ENCODE assay signal across 8 mouse cellular contexts in genomic region chr4:48124773-48125469, GRCm38 (mm10). TPM values are rescaled to one million over a fixed set of nuclear protein-coding genes. Genes with fewer than 3 reads are reported as not detected.
DNase-seq lines count a peak whose midpoint lies in the region; ATAC-seq and TF ChIP-seq lines count a peak whose summit lies in the region.

Gene Stx17 (plus strand): TSS chr4:48124915.

- no peaks in the 10 kb centered on the region for H3K36me3 ChIP-seq in ES-E14 (ENCODE audit: control insufficient read depth, insufficient read depth, low read length, poor library complexity, severe bottlenecking)
- H3K36me3 ChIP-seq in forebrain, embryonic 14.5 days (ENCODE audit: control insufficient read depth, insufficient read depth, low read length), result no peaks in the 10 kb centered on the region
- H3K36me3 ChIP-seq in liver, postnatal 0 days (replicated peaks; ENCODE audit: insufficient read depth, low read length), result no peaks in the 10 kb centered on the region
- no peaks in the 10 kb centered on the region for H3K36me3 ChIP-seq in neural tube, embryonic 13.5 days

- H3K4me1 ChIP-seq in ES-E14 (ENCODE audit: control insufficient read depth in 2 of 2, insufficient read depth in 2 of 2, low read length in 2 of 2, poor library complexity in 1 of 2), result no peaks in the 10 kb centered on the region
- no peaks in the 10 kb centered on the region for H3K4me1 ChIP-seq in forebrain, embryonic 14.5 days (ENCODE audit: control insufficient read depth, insufficient read depth, low read length)
- peaks cover 10% of the 10 kb centered on the region for H3K4me1 ChIP-seq in liver, postnatal 0 days (ENCODE audit: insufficient read depth)
- peaks cover 8% of the 10 kb centered on the region for H3K4me1 ChIP-seq in neural tube, embryonic 13.5 days (replicated peaks)

- in situ Hi-C loops in ES-E14 (cut with MboI; ENCODE audit: low sequenced_read_pairs in 2 of 2, unreplicated experiment in 2 of 2), result no loop called here

- no peaks in the 10 kb centered on the region for H3K9me3 ChIP-seq in ES-E14 (ENCODE audit: control insufficient read depth, insufficient read depth, low read depth, low read length)
- no peaks in the 10 kb centered on the region for H3K9me3 ChIP-seq in forebrain, embryonic 14.5 days (replicated peaks; ENCODE audit: control insufficient read depth, low read length)
- no peaks in the 10 kb centered on the region for H3K9me3 ChIP-seq in liver, postnatal 0 days (ENCODE audit: low read length)
- H3K9me3 ChIP-seq in neural tube, embryonic 13.5 days, result no peaks in the 10 kb centered on the region

- H3K9ac ChIP-seq in ES-E14 (ENCODE audit: insufficient read depth, low read depth, low read length, poor library complexity, severe bottlenecking), result peak within 1 kb of the TSS; percentile 83
- H3K9ac ChIP-seq in forebrain, embryonic 14.5 days (ENCODE audit: low read length), result peak within 1 kb of the TSS; percentile 87
- H3K9ac ChIP-seq in liver, postnatal 0 days (replicated peaks), result peak within 1 kb of the TSS; percentile 95
- H3K9ac ChIP-seq in neural tube, embryonic 13.5 days, result peak within 1 kb of the TSS; percentile 89

- DNase-seq in ES-E14 (ENCODE audit: low read depth, low spot score), result peak; percentile 83
- peak; percentile 77 for DNase-seq in cerebellum, adult 11 months
- DNase-seq in forebrain, embryonic 14.5 days (ENCODE audit: low spot score), result peak; percentile 86
- peak; percentile 88 to 89 for DNase-seq in heart, postnatal 14 days
- DNase-seq in layer of hippocampus, adult 11-12 months (ENCODE audit: low spot score), result peak; percentile 88
- peak; percentile 94 for DNase-seq in liver, postnatal 0 days
- DNase-seq in telencephalon, adult 2 months (ENCODE audit: low read depth, low spot score), result peak; percentile 46

- peak within 1 kb of the TSS; percentile 66 to 80 for H3K4me3 ChIP-seq in ES-E14 (ENCODE audit: insufficient read depth in 1 of 2, low read depth in 1 of 2, low read length in 2 of 2, poor library complexity in 1 of 2, severe bottlenecking in 1 of 2)
- peak within 1 kb of the TSS; percentile 69 for H3K4me3 ChIP-seq in forebrain, embryonic 14.5 days (ENCODE audit: low read depth, low read length)
- H3K4me3 ChIP-seq in liver, postnatal 0 days (ENCODE audit: low read depth, low read length), result peak within 1 kb of the TSS; percentile 89
- peak within 1 kb of the TSS; percentile 84 for H3K4me3 ChIP-seq in neural tube, embryonic 13.5 days

- H3K4me2 ChIP-seq in forebrain, embryonic 14.5 days (ENCODE audit: low read length), result peak within 1 kb of the TSS; percentile 69
- H3K4me2 ChIP-seq in liver, postnatal 0 days (ENCODE audit: low read depth, low read length), result peak within 1 kb of the TSS; percentile 81
- peak within 1 kb of the TSS; percentile 81 for H3K4me2 ChIP-seq in neural tube, embryonic 13.5 days

- WGBS in forebrain, embryonic 14.5 days, result 1% methylated on average over 53 of the region's 58 CpGs
- WGBS in liver, postnatal 0 days (ENCODE audit: insufficient replicate concordance), result under 1% methylated on average over 57 of the region's 58 CpGs
- WGBS in neural tube, embryonic 13.5 days, result 1% methylated on average over 58 of the region's 58 CpGs

- no peaks in the 10 kb centered on the region for H3K27me3 ChIP-seq in forebrain, embryonic 14.5 days (replicated peaks; ENCODE audit: control insufficient read depth, insufficient read depth, low read length)
- no peaks in the 10 kb centered on the region for H3K27me3 ChIP-seq in liver, postnatal 0 days (ENCODE audit: insufficient read depth, low read length)
- peaks cover 4% of the 10 kb centered on the region; the same call in 1 of the 2 replicates for H3K27me3 ChIP-seq in neural tube, embryonic 13.5 days

- no peak for TF ChIP-seq CTCF in liver, postnatal 0 days (IDR thresholded peaks at IDR 0.05; ENCODE audit: low read depth)

- TF ChIP-seq EP300 in liver, postnatal 0 days (IDR thresholded peaks at IDR 0.05; ENCODE audit: low read depth), result no peak

- ATAC-seq in forebrain, embryonic 14.5 days, result peak; percentile 100
- ATAC-seq in liver, postnatal 0 days, result peak; percentile 100
- ATAC-seq in neural tube, embryonic 13.5 days (ENCODE audit: low read depth), result peak; percentile 100

- H3K27ac ChIP-seq in ES-E14 (ENCODE audit: insufficient read depth, low read depth, low read length, poor library complexity, severe bottlenecking), result no peak within 1 kb of the TSS
- H3K27ac ChIP-seq in forebrain, embryonic 14.5 days (ENCODE audit: low read depth, low read length), result no peak within 1 kb of the TSS
- H3K27ac ChIP-seq in liver, postnatal 0 days (ENCODE audit: low read depth), result peak within 1 kb of the TSS; percentile 68
- 0 out of 2 replicates have a peak within 1 kb of the TSS, but pooled peaks have one; percentile 28 for H3K27ac ChIP-seq in neural tube, embryonic 13.5 days (replicated peaks)

- intact Hi-C loops in heart, postnatal 14 days (cut with DNase I), result loop anchor here (2.0 kb wide), 1 partner anchor 78 kb away; no protein-coding TSS in a partner anchor

TF ChIP-seq in ES-E14, 5 proteins besides CTCF, POLR2A, EP300 and RAD21:
- no peak for TF ChIP-seq ZNF384 (IDR thresholded peaks at IDR 0.05; ENCODE audit: low read depth, low read length)
- TF ChIP-seq ZC3H11A (IDR thresholded peaks at IDR 0.05; ENCODE audit: borderline replicate concordance, low read depth, low read length), result no peak
- TF ChIP-seq CHD2 (IDR thresholded peaks at IDR 0.05; ENCODE audit: low read depth, low read length), result no peak
- TF ChIP-seq MAFK (IDR thresholded peaks at IDR 0.05; ENCODE audit: insufficient read depth, low read depth, low read length), result no peak
- TF ChIP-seq HCFC1 (IDR thresholded peaks at IDR 0.05; ENCODE audit: borderline replicate concordance, insufficient read depth, low read length), result no peak

RNA-seq across cellular contexts. Expression of gene Stx17, which starts in this region (rescaled TPM):
- total RNA-seq in ES-E14 (2012; rRNA removed), result 3.7 and 3.9 TPM in 2 replicates
- polyA plus RNA-seq in forebrain, embryonic 14.5 days (2014; fragmentation: Nextera tagmentation; extraction: Ambion mirVana), result 18.3 and 22.2 TPM in 2 replicates
- 10 to 100 TPM; 26.5 to 28.0 TPM for total RNA-seq in heart, postnatal 14 days (2021)
- polyA plus RNA-seq in liver, postnatal 0 days (2015; fragmentation: Nextera tagmentation; extraction: Ambion mirVana), result 11.2 and 13.0 TPM in 2 replicates
- polyA plus RNA-seq in neural tube, embryonic 13.5 days (2015; fragmentation: Nextera tagmentation; extraction: Ambion mirVana), result 15.7 and 16.3 TPM in 2 replicates

Comparison
In these comparisons a context has a peak if more than half of its experiments do, and no peak if none do; other contexts are left out.
1. H3K27ac ChIP-seq: peak in liver, postnatal 0 days (single experiment) and neural tube, embryonic 13.5 days (single experiment); none in ES-E14 (single experiment) and forebrain, embryonic 14.5 days (single experiment).
2. Peak in every context shown above with its lines, with median percentiles within 50 percentile points of each other: DNase-seq, H3K4me3 ChIP-seq, H3K9ac ChIP-seq, ATAC-seq and H3K4me2 ChIP-seq.